8 mouse cellular contexts compared by ENCODE assay signal in the genomic region with DNA sequence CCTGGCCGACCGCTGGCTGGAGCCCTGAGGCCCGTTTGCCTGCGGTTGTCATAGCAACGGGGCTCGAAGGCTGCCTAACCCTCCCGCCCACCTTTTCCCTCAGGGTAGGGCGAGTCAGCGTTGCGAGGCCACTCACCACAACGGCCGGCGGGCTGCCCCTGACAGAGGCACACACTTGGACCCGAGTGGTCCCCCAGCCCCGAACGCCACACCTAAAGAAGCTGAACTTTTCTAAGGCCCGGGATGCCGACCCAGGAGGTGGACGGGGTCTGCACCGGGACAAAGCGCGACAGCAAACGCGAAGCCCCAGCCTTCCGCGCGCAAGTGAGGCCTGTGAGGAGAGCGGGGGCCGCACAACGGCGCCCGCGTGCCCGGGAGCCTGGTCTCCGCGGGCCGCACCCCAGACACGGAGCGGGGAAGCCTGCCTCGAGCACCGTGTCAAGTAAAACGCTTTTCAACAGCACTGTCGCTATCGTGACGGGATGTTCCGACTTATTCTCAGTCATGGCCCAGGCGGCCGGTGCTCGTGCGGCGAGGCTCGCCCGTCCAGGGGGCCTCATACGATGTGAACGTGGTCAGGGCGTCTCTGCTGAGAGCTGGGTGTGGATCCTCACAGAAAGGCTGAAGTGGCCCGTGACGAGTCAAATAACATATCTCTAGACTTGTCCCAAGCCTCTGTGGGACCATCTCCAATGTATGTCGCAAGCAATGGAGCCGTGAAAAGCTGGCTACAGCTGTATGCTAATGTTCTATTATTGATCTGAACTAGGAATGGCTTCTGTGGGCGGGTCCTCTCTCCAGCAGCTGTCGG. TPM values are rescaled to one million over a fixed set of nuclear protein-coding genes. Genes with fewer than 3 reads are reported as not detected.
DNase-seq lines count a peak whose midpoint lies in the region; ATAC-seq and TF ChIP-seq lines count a peak whose summit lies in the region.

Gene Stk33 (minus strand): TSS at position 301 of the 811 bp plus-strand sequence.

- H3K4me2 ChIP-seq in hindbrain, embryonic 16.5 days (ENCODE audit: low read length), result peak within 1 kb of the TSS; percentile 90
- peak within 1 kb of the TSS; percentile 79 for H3K4me2 ChIP-seq in liver, embryonic 11.5 days
- peak within 1 kb of the TSS; percentile 89 for H3K4me2 ChIP-seq in midbrain, postnatal 0 days (ENCODE audit: low read depth, low read length, poor library complexity, severe bottlenecking)

- H3K27ac ChIP-seq in hindbrain, embryonic 16.5 days (ENCODE audit: low read depth, low read length), result no peak within 1 kb of the TSS; the same call in 1 of the 2 replicates
- no peak within 1 kb of the TSS for H3K27ac ChIP-seq in liver, embryonic 11.5 days (ENCODE audit: low read depth, low read length)
- H3K27ac ChIP-seq in midbrain, postnatal 0 days (ENCODE audit: low read depth, low read length), result peak within 1 kb of the TSS; percentile 44

- no peak for TF ChIP-seq CTCF in midbrain, postnatal 0 days (IDR thresholded peaks at IDR 0.05)

- no peaks in the 10 kb centered on the region for H3K27me3 ChIP-seq in hindbrain, embryonic 16.5 days (replicated peaks; ENCODE audit: control insufficient read depth, insufficient read depth, low read length)
- peaks cover 33% of the 10 kb centered on the region for H3K27me3 ChIP-seq in liver, embryonic 11.5 days (replicated peaks; ENCODE audit: control insufficient read depth, insufficient read depth, low read length)
- H3K27me3 ChIP-seq in midbrain, postnatal 0 days (ENCODE audit: insufficient read depth, low read length), result no peaks in the 10 kb centered on the region

- peaks cover 3% of the 10 kb centered on the region; the same call in 1 of the 2 replicates for H3K4me1 ChIP-seq in hindbrain, embryonic 16.5 days (ENCODE audit: control insufficient read depth, insufficient read depth, low read depth, low read length)
- no peaks in the 10 kb centered on the region for H3K4me1 ChIP-seq in liver, embryonic 11.5 days (replicated peaks; ENCODE audit: control insufficient read depth, insufficient read depth, low read length)
- peaks cover 2% of the 10 kb centered on the region; the same call in 1 of the 2 replicates for H3K4me1 ChIP-seq in midbrain, postnatal 0 days (ENCODE audit: insufficient read depth, low read length)

- WGBS in hindbrain, embryonic 16.5 days, result under 1% methylated on average over 52 of the region's 62 CpGs
- 2% methylated on average over 62 of the region's 62 CpGs for WGBS in liver, embryonic 11.5 days
- under 1% methylated on average over 62 of the region's 62 CpGs for WGBS in midbrain, postnatal 0 days

- intact Hi-C loops in gastrocnemius, postnatal 14 days (cut with DNase I; ENCODE audit: low total_unique reads), result no loop called here

- peak within 1 kb of the TSS; percentile 72 for H3K9ac ChIP-seq in hindbrain, embryonic 16.5 days (ENCODE audit: low read depth, low read length)
- peak within 1 kb of the TSS; percentile 53 for H3K9ac ChIP-seq in liver, embryonic 11.5 days (ENCODE audit: low read depth, low read length)
- peak within 1 kb of the TSS; percentile 73 for H3K9ac ChIP-seq in midbrain, postnatal 0 days (replicated peaks; ENCODE audit: low read length, poor library complexity, severe bottlenecking)

- H3K36me3 ChIP-seq in hindbrain, embryonic 16.5 days (ENCODE audit: control insufficient read depth, insufficient read depth, low read length), result no peaks in the 10 kb centered on the region
- H3K36me3 ChIP-seq in liver, embryonic 11.5 days (ENCODE audit: control insufficient read depth, insufficient read depth, low read length), result no peaks in the 10 kb centered on the region
- H3K36me3 ChIP-seq in midbrain, postnatal 0 days (ENCODE audit: insufficient read depth, low read length), result no peaks in the 10 kb centered on the region

- H3K4me3 ChIP-seq in hindbrain, embryonic 16.5 days (ENCODE audit: low read length), result peak within 1 kb of the TSS; percentile 54
- H3K4me3 ChIP-seq in liver, embryonic 11.5 days (ENCODE audit: low read depth, low read length), result peak within 1 kb of the TSS; percentile 49
- peak within 1 kb of the TSS; percentile 54 for H3K4me3 ChIP-seq in midbrain, postnatal 0 days (ENCODE audit: low read depth, low read length)

- DNase-seq in adrenal gland, adult 18-20 months (ENCODE audit: low spot score in 2 of 2), result peak; percentile 34 to 35
- no peak for DNase-seq in adrenal gland, adult 8-10 months
- peak; percentile 17 to 28 for DNase-seq in cerebellum, postnatal 36 days
- peak; percentile 31 for DNase-seq in gastrocnemius, postnatal 14 days
- DNase-seq in liver, embryonic 11.5 days (ENCODE audit: low spot score), result peak; percentile 66
- DNase-seq in midbrain, postnatal 0 days (ENCODE audit: low spot score), result peak; percentile 64
- peak; percentile 30 for DNase-seq in urinary bladder, adult 2 months (ENCODE audit: low spot score)

- no peaks in the 10 kb centered on the region for H3K9me3 ChIP-seq in hindbrain, embryonic 16.5 days (ENCODE audit: control insufficient read depth, low read length)
- no peaks in the 10 kb centered on the region for H3K9me3 ChIP-seq in liver, embryonic 11.5 days (ENCODE audit: control insufficient read depth, low read length)
- no peaks in the 10 kb centered on the region for H3K9me3 ChIP-seq in midbrain, postnatal 0 days (ENCODE audit: low read length)

- ATAC-seq in hindbrain, embryonic 16.5 days, result peak; percentile 84
- peak; percentile 31; the same call in 1 of the 2 replicates for ATAC-seq in liver, embryonic 11.5 days (replicated peaks; ENCODE audit: low FRiP score)
- ATAC-seq in midbrain, postnatal 0 days (ENCODE audit: low FRiP score), result peak; percentile 82

RNA-seq across cellular contexts. Expression of gene Stk33, which starts in this region (rescaled TPM):
- under 1 TPM; 0.54 to 0.73 TPM for total RNA-seq in adrenal gland, adult 18-20 months (2021)
- 1 to 10 TPM in 3 of 4 experiments, under 1 TPM in 1; 0.38 to 2.0 (median 1.4) TPM for total RNA-seq in adrenal gland, adult 8-10 months (2022)
- total RNA-seq in gastrocnemius, postnatal 14 days (2021), result not detected
- polyA plus RNA-seq in hindbrain, embryonic 16.5 days (2015; fragmentation: Nextera tagmentation; extraction: Ambion mirVana), result 7.4 and 8.8 TPM in 2 replicates
- polyA plus RNA-seq in liver, embryonic 11.5 days (2014; fragmentation: Nextera tagmentation; extraction: Ambion mirVana), result not detected in 2 replicates
- total RNA-seq in midbrain, postnatal 0 days (2014; rRNA removed), result 6.5 and 6.9 TPM in 2 replicates
- 6.9 and 7.9 TPM in 2 replicates for polyA plus RNA-seq in midbrain, postnatal 0 days (2015; fragmentation: Nextera tagmentation; extraction: Ambion mirVana)
- polyA plus RNA-seq in urinary bladder, adult 2 months (2012; rRNA removed), result 0.41 and 0.49 TPM in 2 replicates

Comparison
In these comparisons a context has a peak if more than half of its experiments do, and no peak if none do; other contexts are left out.
1. Peak in DNase-seq in adrenal gland, adult 18-20 months; RNA of the gene not detected or under 1 TPM.
2. Peak in DNase-seq in gastrocnemius, postnatal 14 days; RNA of the gene not detected or under 1 TPM.
3. Peak in DNase-seq, ATAC-seq, H3K4me3 ChIP-seq, H3K9ac ChIP-seq and H3K4me2 ChIP-seq in liver, embryonic 11.5 days; RNA of the gene not detected or under 1 TPM.
4. Peak in DNase-seq in urinary bladder, adult 2 months; RNA of the gene not detected or under 1 TPM.
5. ATAC-seq: peak in every context shown above with its lines; median percentile 84 in hindbrain, embryonic 16.5 days; 82 in midbrain, postnatal 0 days; 31 in liver, embryonic 11.5 days.